Mouse (Mus musculus) CD4-positive, CD25-positive, alpha-beta regulatory T cell, adult 9 weeks (primary cell): ENCODE data around the gene Gm8369. TPM values are rescaled to one million over a fixed set of nuclear protein-coding genes. Genes with fewer than 3 reads are reported as not detected.

Experiments used
- polyA plus RNA-seq: library from polyadenylated mRNA; unstranded; fragments of 100-300 nt; shearing (Covaris generic); gene quantifications from one replicate; pipeline ENCODE4 v1.2.1, GENCODE M21; 2017

Gm8369 gene
- 394 TPM for polyA plus RNA-seq

GRCm38 (mm10) chr19:11485746-11486145, at the start of gene Gm8369:
Gene Gm8369, plus strand, starts transcription at chr19:11485938.

GRCm38 (mm10) chr19:11443338-11443737, 42.4 kb upstream of the Gm8369 start, which contains the start of gene Ms4a4b:
Gene Ms4a4b, plus strand, starts transcription at chr19:11443553.

GRCm38 (mm10) chr19:11469215-11469614, 16.5 kb upstream of the Gm8369 start, which contains the start of gene Ms4a6c:
Gene Ms4a6c, plus strand, starts transcription at chr19:11469366.

GRCm38 (mm10) chr19:11516246-11516645, 30.5 kb downstream of the Gm8369 start, which contains the start of gene Ms4a6b:
Gene Ms4a6b, plus strand, starts transcription at chr19:11516512.

GRCm38 (mm10) chr19:11536593-11536992, 50.9 kb downstream of the Gm8369 start, which contains the start of gene Ms4a4d:
Gene Ms4a4d, plus strand, starts transcription at chr19:11536801.

Other genes starting within 250 kb of the Gm8369 start
- gene Ms4a1, start 219.7 kb upstream of the Gm8369 start, polyA plus RNA-seq, result 1.3 TPM
- gene Ms4a5, start 202.1 kb upstream of the Gm8369 start, polyA plus RNA-seq, result not detected
- gene Ms4a14, start 171.5 kb upstream of the Gm8369 start, polyA plus RNA-seq, result not detected
- gene Ms4a7, start 149.8 kb upstream of the Gm8369 start, polyA plus RNA-seq, result 0.21 TPM
- gene Ms4a4a, start 110.4 kb upstream of the Gm8369 start, polyA plus RNA-seq, result 2.8 TPM
- gene Ms4a4c, start 81.2 kb upstream of the Gm8369 start, polyA plus RNA-seq, result 100 TPM
- gene Ms4a4b, start 42.4 kb upstream of the Gm8369 start, polyA plus RNA-seq, result 3,877 TPM
- gene Ms4a6c, start 16.6 kb upstream of the Gm8369 start, polyA plus RNA-seq, result 18.1 TPM
- gene Ms4a6b, start 30.6 kb downstream of the Gm8369 start, polyA plus RNA-seq, result 1,105 TPM
- gene Ms4a4d, start 50.9 kb downstream of the Gm8369 start, polyA plus RNA-seq, result 3.6 TPM
- 11.4 TPM for gene Ms4a6d, start 118.9 kb downstream of the Gm8369 start, polyA plus RNA-seq
- gene Ms4a2, start 137.8 kb downstream of the Gm8369 start, polyA plus RNA-seq, result 0.11 TPM
- not detected for gene Ms4a3, start 154.9 kb downstream of the Gm8369 start, polyA plus RNA-seq
- not detected for gene Oosp2, start 174.6 kb downstream of the Gm8369 start, polyA plus RNA-seq
- 0.53 TPM for gene Oosp1, start 205.2 kb downstream of the Gm8369 start, polyA plus RNA-seq
- not detected for gene Oosp3, start 211.1 kb downstream of the Gm8369 start, polyA plus RNA-seq